Mouse (Mus musculus) limb, embryonic 11.5 days (tissue): Measurements from ENCODE around the gene Spata6. TPM values are rescaled to one million over a fixed set of nuclear protein-coding genes. Genes with fewer than 3 reads are reported as not detected.

Experiments
- ATAC-seq: fragments of 200-750 bp; cut with Nextera tagmentation; 2 replicates; pipeline ENCODE4 v1.8.0; 2017; ENCODE audit warnings: low read depth; ENCODE audit not compliant: insufficient number of reproducible peaks, low FRiP score, low TSS enrichment
- DNase-seq: peaks from one replicate; pipeline ENCODE4 v3.0.0-alpha.2; 2015; ENCODE audit warnings: low spot score
- H3K27ac ChIP-seq: fragments of 300-500 bp; sonication (generic); replicated peaks from 2 replicates; pipeline ENCODE4 v1.5.1; 2014; ENCODE audit warnings: low read depth, mild to moderate bottlenecking, low read length
- H3K27me3 ChIP-seq: fragments of 300-500 bp; sonication (generic); 2 replicates; pipeline ENCODE4 v1.6.1; 2014; ENCODE audit warnings: mild to moderate bottlenecking, low read length, mixed read lengths; ENCODE audit not compliant: control insufficient read depth, insufficient read depth
- H3K36me3 ChIP-seq: fragments of 300-500 bp; sonication (generic); 2 replicates; pipeline ENCODE4 v1.6.1; 2014; ENCODE audit warnings: mild to moderate bottlenecking, low read length, moderate library complexity, mixed read lengths; ENCODE audit not compliant: control insufficient read depth, insufficient read depth
- H3K4me1 ChIP-seq: fragments of 300-500 bp; sonication (generic); 2 replicates; pipeline ENCODE4 v1.6.1; 2014; ENCODE audit warnings: low read length, mixed read lengths; ENCODE audit not compliant: control insufficient read depth, insufficient read depth
- H3K4me2 ChIP-seq: fragments of 300-500 bp; sonication (generic); 2 replicates; pipeline ENCODE4 v1.6.1; 2014; ENCODE audit warnings: low read depth, mild to moderate bottlenecking, moderate library complexity; ENCODE audit not compliant: severe bottlenecking
- H3K4me3 ChIP-seq: fragments of 300-500 bp; sonication (generic); 2 replicates; pipeline ENCODE4 v1.5.1; 2014; ENCODE audit warnings: low read depth, low read length
- H3K9ac ChIP-seq: fragments of 300-500 bp; sonication (generic); 2 replicates; pipeline ENCODE4 v1.6.1; 2014; ENCODE audit warnings: mild to moderate bottlenecking, low read length
- H3K9me3 ChIP-seq: fragments of 300-500 bp; sonication (generic); 2 replicates; pipeline ENCODE4 v1.6.1; 2016; ENCODE audit warnings: low read length; ENCODE audit not compliant: control insufficient read depth
- WGBS: fragments of 180-500 bp; shearing (Covaris S2); extraction: QIAGEN DNeasy Blood & Tissue Kit; methylation state at CpG from one replicate; pipeline ENCODE4 v1.1.7; 2014; 5-methylcytosine and 5-hydroxymethylcytosine counted together
- polyA plus RNA-seq: library from polyadenylated mRNA; unstranded; fragments of >200 nt; fragmentation: Nextera tagmentation; extraction: Ambion mirVana; gene quantifications from 2 replicates; pipeline ENCODE4 v1.2.1, GENCODE M21; 2014

Gene Spata6
- polyA plus RNA-seq, 1 experiment from 2014 or later: 31.8 TPM

DNA sequence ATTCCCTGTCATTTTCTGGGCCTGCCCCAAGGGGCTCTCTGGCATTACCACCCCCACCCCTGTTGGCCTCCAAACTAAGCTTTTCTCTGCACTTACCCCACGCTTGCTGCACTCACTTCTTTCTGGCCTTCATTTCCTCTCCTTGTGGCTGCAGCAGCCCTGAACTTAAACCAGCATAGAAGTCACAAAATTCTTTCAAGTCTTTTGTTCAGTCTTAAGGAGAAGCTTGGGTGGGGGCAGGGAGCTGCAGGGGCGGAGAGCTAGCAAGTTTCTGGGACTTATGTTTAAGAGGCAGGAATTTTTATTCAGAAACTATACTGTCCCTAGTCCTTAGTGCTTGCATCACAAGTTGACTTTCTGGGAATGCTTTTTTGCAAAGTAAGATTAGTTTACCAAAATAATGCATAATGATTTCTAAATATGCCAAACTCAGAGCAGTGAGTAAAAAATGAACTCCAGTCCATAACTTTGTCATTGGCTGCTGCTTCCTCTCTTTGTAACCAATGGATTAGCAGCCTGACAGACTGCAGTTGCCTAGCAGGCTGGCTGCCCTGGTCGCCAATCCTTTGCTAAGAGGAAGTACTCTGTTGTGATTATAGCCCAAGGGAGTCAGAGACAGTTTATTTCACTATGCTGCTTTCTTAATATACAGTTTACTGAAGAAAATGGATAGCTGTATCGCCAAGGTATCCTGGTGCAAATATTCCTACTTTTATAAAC, 1.5 kb downstream of the Spata6 start:
- no peak for ATAC-seq
- DNase-seq: peak; percentile 34

GRCm38 (mm10) chr4:111737551-111737950, 17.8 kb downstream of the Spata6 start:
- H3K4me2 ChIP-seq: no peak overlapping the region
- H3K27ac ChIP-seq: no peak overlapping the region
- H3K4me1 ChIP-seq: no peaks in the 10 kb centered on the region
- no peaks in the 10 kb centered on the region for H3K27me3 ChIP-seq
- no peak overlapping the region for H3K9ac ChIP-seq
- no peak overlapping the region for H3K4me3 ChIP-seq
- ATAC-seq (no peak), DNase-seq (no peak)
- H3K9me3 ChIP-seq: no peaks in the 10 kb centered on the region
- WGBS: 82% methylated on average over 1 of the region's 1 CpGs
- H3K36me3 ChIP-seq: no peaks in the 10 kb centered on the region

More for the DNA sequence above, 1.5 kb downstream of the Spata6 start:
- Histone ChIP-seq H3K4me3 (peak overlapping the region; percentile 85), H3K36me3 (no peaks in the 10 kb centered on the region), H3K27ac (peak overlapping the region; percentile 51; the same call in 1 of the 2 replicates), H3K4me2 (peak overlapping the region; percentile 70), H3K9ac (peak overlapping the region; percentile 35; the same call in 1 of the 2 replicates), H3K4me1 (0 out of 2 replicates have a peak, but pooled peaks cover 2% of the 10 kb centered on the region), H3K9me3 (no peaks in the 10 kb centered on the region), H3K27me3 (no peaks in the 10 kb centered on the region)
- WGBS: 31% methylated on average over 4 of the region's 4 CpGs

GRCm38 (mm10) chr4:111780533-111780932, 60.7 kb downstream of the Spata6 start:
- H3K9ac ChIP-seq: no peak overlapping the region
- no peak overlapping the region for H3K4me3 ChIP-seq
- DNase-seq (no peak), ATAC-seq (no peak)
- H3K9me3 ChIP-seq: no peaks in the 10 kb centered on the region
- no peaks in the 10 kb centered on the region for H3K36me3 ChIP-seq
- H3K4me2 ChIP-seq: no peak overlapping the region
- 64% methylated on average over 4 of the region's 4 CpGs for WGBS
- H3K27me3 ChIP-seq: no peaks in the 10 kb centered on the region
- no peak overlapping the region for H3K27ac ChIP-seq
- H3K4me1 ChIP-seq: no peaks in the 10 kb centered on the region

DNA sequence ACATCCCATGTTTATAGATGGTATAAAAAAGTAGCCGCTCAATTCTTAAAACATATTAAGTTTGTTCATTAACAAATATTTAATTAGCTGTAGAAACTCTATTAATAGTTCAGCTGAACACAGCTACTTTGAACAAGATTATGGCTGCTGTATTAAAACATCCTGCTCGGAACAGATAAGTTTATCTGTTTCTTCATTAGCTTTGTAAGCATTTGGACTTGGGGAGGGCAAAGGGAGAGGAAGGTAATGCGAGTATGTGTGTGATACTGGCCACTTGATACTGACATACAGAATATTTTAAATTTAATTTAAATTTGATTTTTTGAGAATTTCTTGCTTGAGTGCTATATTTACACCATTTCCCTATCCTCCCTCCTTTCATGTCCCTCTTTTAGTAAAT, 80.1 kb downstream of the Spata6 start:
- Histone ChIP-seq H3K9ac (no peak overlapping the region), H3K36me3 (no peaks in the 10 kb centered on the region), H3K27me3 (no peaks in the 10 kb centered on the region), H3K27ac (no peak overlapping the region), H3K9me3 (no peaks in the 10 kb centered on the region), H3K4me2 (no peak overlapping the region), H3K4me3 (no peak overlapping the region), H3K4me1 (no peaks in the 10 kb centered on the region)
- DNase-seq (no peak), ATAC-seq (no peak)
- 89% methylated on average over 3 of the region's 3 CpGs for WGBS

- Histone ChIP-seq H3K27ac (no peak overlapping the region), H3K4me3 (no peak overlapping the region), H3K27me3 (no peaks in the 10 kb centered on the region), H3K36me3 (no peaks in the 10 kb centered on the region), H3K9me3 (no peaks in the 10 kb centered on the region), H3K4me1 (no peaks in the 10 kb centered on the region), H3K9ac (no peak overlapping the region), H3K4me2 (no peak overlapping the region)
- ATAC-seq (no peak), DNase-seq (no peak)
- WGBS: 91% methylated on average over 2 of the region's 2 CpGs
These were observed 83.4 kb downstream of the Spata6 start for GRCm38 (mm10) chr4:111803164-111803563.

GRCm38 (mm10) chr4:111817478-111817877, 97.7 kb downstream of the Spata6 start:
- Histone ChIP-seq H3K9me3 (no peaks in the 10 kb centered on the region), H3K27ac (peak overlapping the region; percentile 52; the same call in 1 of the 2 replicates), H3K4me2 (no peak overlapping the region), H3K4me1 (peaks cover 9% of the 10 kb centered on the region), H3K9ac (no peak overlapping the region), H3K36me3 (no peaks in the 10 kb centered on the region), H3K4me3 (no peak overlapping the region), H3K27me3 (no peaks in the 10 kb centered on the region)
- ATAC-seq (peak; percentile 92), DNase-seq (peak; percentile 77)
- 6% methylated on average over 4 of the region's 4 CpGs for WGBS

GRCm38 (mm10) chr4:111838882-111839281, 119.1 kb downstream of the Spata6 start:
- Histone ChIP-seq H3K4me3 (no peak overlapping the region), H3K4me1 (no peaks in the 10 kb centered on the region), H3K27ac (no peak overlapping the region), H3K36me3 (no peaks in the 10 kb centered on the region), H3K27me3 (no peaks in the 10 kb centered on the region), H3K9me3 (no peaks in the 10 kb centered on the region), H3K9ac (no peak overlapping the region), H3K4me2 (no peak overlapping the region)
- no peak for ATAC-seq
- 97% methylated on average over 6 of the region's 6 CpGs for WGBS
- DNase-seq: no peak

DNA sequence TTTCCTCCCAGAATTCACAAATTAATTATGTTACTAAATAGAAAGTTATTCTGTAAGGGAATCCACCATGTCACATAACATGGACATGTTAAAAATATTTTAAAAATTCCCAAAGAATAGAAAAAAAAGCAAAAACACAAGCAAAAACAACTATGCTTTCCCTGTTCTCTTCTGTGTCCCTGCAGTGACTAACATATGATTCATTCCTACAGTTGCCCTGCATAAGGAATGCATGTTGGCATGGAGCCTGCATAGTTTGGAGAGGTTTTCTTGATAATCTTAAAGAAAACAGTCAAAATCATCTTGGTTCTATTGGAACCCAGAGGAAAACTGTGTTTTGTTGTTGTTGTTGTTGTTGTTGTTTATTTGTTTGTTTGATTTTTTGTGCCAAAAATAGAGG, 132.8 kb downstream of the Spata6 start:
- Histone ChIP-seq H3K27me3 (no peaks in the 10 kb centered on the region), H3K4me2 (no peak overlapping the region), H3K27ac (no peak overlapping the region), H3K9ac (no peak overlapping the region), H3K4me1 (no peaks in the 10 kb centered on the region), H3K36me3 (no peaks in the 10 kb centered on the region), H3K9me3 (no peaks in the 10 kb centered on the region), H3K4me3 (no peak overlapping the region)
- ATAC-seq: no peak
- no peak for DNase-seq

GRCm38 (mm10) chr4:111866701-111867100, 146.9 kb downstream of the Spata6 start:
- Histone ChIP-seq H3K9me3 (no peaks in the 10 kb centered on the region), H3K4me1 (no peaks in the 10 kb centered on the region), H3K27ac (no peak overlapping the region), H3K9ac (no peak overlapping the region), H3K4me3 (no peak overlapping the region), H3K36me3 (no peaks in the 10 kb centered on the region), H3K4me2 (no peak overlapping the region), H3K27me3 (no peaks in the 10 kb centered on the region)
- DNase-seq (no peak), ATAC-seq (no peak)
- 81% methylated on average over 5 of the region's 5 CpGs for WGBS
